Mouse (Mus musculus) gastrocnemius, adult 2 months (tissue): ENCODE results near the gene Krtap20-2. TPM values are rescaled to one million over a fixed set of nuclear protein-coding genes. Genes with fewer than 3 reads are reported as not detected.
"Not testable (repeated sequence)": the region's sequence is repeated elsewhere in the genome, so short reads cannot be mapped to it uniquely, and the experiment has no call there.

Source experiments
- DNase-seq: peaks from one replicate; pipeline ENCODE4 v3.0.0; 2022
- H3K27ac ChIP-seq: fragments of 200-600 bp; 2 replicates; pipeline ENCODE4 v1.8.1; 2022; ENCODE audit warnings: mild to moderate bottlenecking
- H3K4me3 ChIP-seq: fragments of 200-600 bp; 2 replicates; pipeline ENCODE4 v1.8.1; 2022; ENCODE audit warnings: mild to moderate bottlenecking, moderate library complexity
- CTCF ChIP-seq: fragments of 200-600 bp; IDR thresholded peaks from 2 replicates; pipeline ENCODE4 v1.8.1; 2022; ENCODE audit warnings: antibody characterized with exemption, mild to moderate bottlenecking, moderate library complexity
- intact Hi-C: fragments of 180-260 bp; cut with DNase I; formaldehyde crosslinking; loops from one replicate; pipeline ENCODE4 v1.15.1; 2025
- long read RNA-seq, 2 experiments: library from polyadenylated mRNA; stranded (forward); transcript quantifications; one replicate each; pipeline ENCODE4 v2.0.0; 2021
- total RNA-seq, 2 experiments: library from RNA; stranded (reverse); gene quantifications; 2 replicates each; pipeline ENCODE4 v1.2.3; 2021

The Krtap20-2 gene
- total RNA-seq = not detected
- long read RNA-seq, experiment 1 = 0 reads
- long read RNA-seq, experiment 2 = 0 reads

DNA sequence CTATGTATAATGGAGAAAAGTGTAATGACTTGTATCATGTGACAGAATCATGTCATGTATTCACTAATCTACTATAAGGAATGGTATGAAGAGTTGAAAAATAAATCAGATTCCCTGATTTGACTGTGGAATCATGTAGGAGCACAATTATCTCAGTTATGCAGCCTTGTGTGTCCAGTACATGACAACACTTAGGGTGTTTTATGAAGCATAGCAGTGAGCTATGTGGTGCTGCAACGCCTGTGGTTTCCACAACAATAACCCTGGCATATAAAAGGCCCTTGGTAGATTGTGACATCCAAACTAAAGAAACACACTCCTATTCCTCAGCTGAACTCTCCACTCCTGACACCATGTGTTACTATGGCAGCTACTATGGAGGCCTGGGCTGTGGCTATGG is at the start of gene Krtap20-2:
Gene Krtap20-2, plus strand, starts transcription at position 301 of the 400 bp plus-strand sequence.
- no peak for DNase-seq
- TF ChIP-seq CTCF = no peak

GRCm38 (mm10) chr16:89157652-89158051 is 48.0 kb upstream of the Krtap20-2 start, which contains the start of gene Gm9789:
Gene Gm9789 (plus strand): TSS chr16:89157952.
- intact Hi-C loops = no loop called here
- Histone ChIP-seq H3K27ac (no peak within 1 kb of the TSS), H3K4me3 (no peak within 1 kb of the TSS)
- no peak for TF ChIP-seq CTCF
- no peak for DNase-seq

More for the DNA sequence above, at the start of gene Krtap20-2:
- Histone ChIP-seq H3K4me3 (no peak within 1 kb of the TSS), H3K27ac (no peak within 1 kb of the TSS)
- intact Hi-C loops = no loop called here

DNA sequence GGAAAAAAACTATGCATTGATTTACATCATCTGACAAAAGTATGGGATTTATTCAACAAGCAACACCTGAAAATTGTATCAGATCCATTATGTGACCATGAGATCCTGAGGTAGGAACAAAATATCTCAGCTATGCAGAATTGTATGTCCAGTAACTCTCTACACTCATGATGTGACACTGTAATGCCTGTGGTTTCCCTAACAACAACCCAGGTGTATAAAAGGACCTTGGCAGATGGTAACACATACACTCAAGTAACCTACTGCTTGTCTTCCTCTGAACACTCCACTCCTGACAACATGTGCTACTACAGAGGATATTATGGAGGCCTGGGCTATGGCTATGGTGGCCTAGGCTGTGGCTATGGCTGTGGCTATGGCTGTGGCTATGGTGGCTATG is 36.5 kb upstream of the Krtap20-2 start, which contains the start of gene Gm7735:
Gene Gm7735, plus strand, starts transcription at position 301 of the 400 bp plus-strand sequence.
- H3K27ac ChIP-seq, DNase-seq, intact Hi-C loops, H3K4me3 ChIP-seq: not testable (repeated sequence)

- no peak within 1 kb of the TSS for H3K4me3 ChIP-seq
- H3K27ac ChIP-seq = no peak within 1 kb of the TSS
- intact Hi-C loops = no loop called here
- TF ChIP-seq CTCF = no peak
- no peak for DNase-seq
Observed at GRCm38 (mm10) chr16:89174435-89174834, 31.2 kb upstream of the Krtap20-2 start, which contains the start of gene 1110057P08Rik. Gene 1110057P08Rik (plus strand): TSS chr16:89174735.

GRCm38 (mm10) chr16:89188621-89189020 is 17.0 kb upstream of the Krtap20-2 start:
- no peak overlapping the region for H3K4me3 ChIP-seq
- no peak overlapping the region for H3K27ac ChIP-seq
- intact Hi-C loops = no loop called here
- no peak for TF ChIP-seq CTCF
- DNase-seq = no peak

Other genes starting within 250 kb of the Krtap20-2 start
- not detected for gene Krtap16-3, start 243.0 kb upstream of the Krtap20-2 start, total RNA-seq
- gene Krtap22-2, start 195.1 kb upstream of the Krtap20-2 start, total RNA-seq = not detected
- gene Gm10229, start 190.6 kb upstream of the Krtap20-2 start, total RNA-seq = not detected
- not detected for gene Krtap6-1, start 174.2 kb upstream of the Krtap20-2 start, total RNA-seq
- not detected for gene Gm10228, start 164.4 kb upstream of the Krtap20-2 start, total RNA-seq
- not detected for gene Krtap6-5, start 158.0 kb upstream of the Krtap20-2 start, total RNA-seq
- not detected for gene 1110025L11Rik, start 141.9 kb upstream of the Krtap20-2 start, total RNA-seq
- not detected for gene Krtap6-3, start 121.8 kb upstream of the Krtap20-2 start, total RNA-seq
- not detected for gene Gm6358, start 65.0 kb upstream of the Krtap20-2 start, total RNA-seq
- gene Gm10061, start 54.8 kb upstream of the Krtap20-2 start, total RNA-seq = not detected
- gene Gm9789, start 47.9 kb upstream of the Krtap20-2 start, total RNA-seq = not detected
- gene Gm7735, start 36.4 kb upstream of the Krtap20-2 start, total RNA-seq = not detected
- not detected for gene 1110057P08Rik, start 31.1 kb upstream of the Krtap20-2 start, total RNA-seq
- not detected for gene Krtap21-1, start 198.0 kb downstream of the Krtap20-2 start, total RNA-seq
- not detected for gene Krtap6-2, start 214.2 kb downstream of the Krtap20-2 start, total RNA-seq